Mouse (Mus musculus) G1E (cell line): ENCODE results near the gene Khnyn.

ENCODE experiments used
- CTCF ChIP-seq: IDR thresholded peaks from 2 replicates; pipeline ENCODE4 v1.5.1; 2012; ENCODE audit warnings: low read depth, low read length, inconsistent platforms, mixed read lengths
- GATA1 ChIP-seq: IDR thresholded peaks from 2 replicates; pipeline ENCODE4 v1.6.1; 2012; ENCODE audit warnings: borderline replicate concordance, low read length, inconsistent platforms, mixed read lengths
- POLR2AphosphoS5 ChIP-seq: IDR thresholded peaks from 2 replicates; pipeline ENCODE4 v1.6.1; 2012; ENCODE audit warnings: low read depth, low read length, inconsistent platforms; ENCODE audit not compliant: insufficient replicate concordance

- no peak for TF ChIP-seq CTCF
- TF ChIP-seq GATA1 = no peak
- TF ChIP-seq POLR2AphosphoS5 = no peak
Observed at GRCm38 (mm10) chr14:55884713-55885113, at the start of gene Khnyn.
